Mouse (Mus musculus) myocyte (in vitro differentiated cells): ENCODE data around the gene Gm4981.

Experiments
- CEBPB ChIP-seq: IDR thresholded peaks from 2 replicates; pipeline ENCODE4 v1.6.1; 2011; ENCODE audit warnings: mild to moderate bottlenecking, moderate library complexity; ENCODE audit not compliant: poor library complexity, insufficient read depth, severe bottlenecking
- E2F4 ChIP-seq: IDR thresholded peaks from one replicate; pipeline ENCODE4 v1.6.1; 2011; ENCODE audit warnings: mild to moderate bottlenecking, control low read depth, moderate library complexity; ENCODE audit not compliant: insufficient read depth
- MAX ChIP-seq: IDR thresholded peaks from one replicate; pipeline ENCODE4 v1.6.1; 2011; ENCODE audit warnings: low read depth, mild to moderate bottlenecking, control low read depth
- MYOD1 ChIP-seq, 3 experiments: IDR thresholded peaks; one replicate each; pipeline ENCODE4 v1.6.1; 2011; ENCODE audit warnings: control low read depth in 2 of 3, low read depth in 2 of 3, mild to moderate bottlenecking in 2 of 3, moderate library complexity in 1 of 3; ENCODE audit not compliant: insufficient read length in 2 of 3, control insufficient read depth in 1 of 3
- MYOG ChIP-seq, 3 experiments: IDR thresholded peaks; one replicate each; pipeline ENCODE4 v1.6.1; 2011; ENCODE audit warnings: control low read depth in 2 of 3, low read depth in 2 of 3, mild to moderate bottlenecking in 2 of 3; ENCODE audit not compliant: insufficient read length in 2 of 3, control insufficient read depth in 1 of 3, insufficient read depth in 1 of 3
- POLR2A ChIP-seq: IDR thresholded peaks from one replicate; pipeline ENCODE4 v1.6.1; 2011; ENCODE audit warnings: low read depth, mild to moderate bottlenecking, control low read depth, moderate library complexity; ENCODE audit not compliant: insufficient read length
- POLR2AphosphoS2 ChIP-seq: IDR thresholded peaks from one replicate; pipeline ENCODE4 v1.6.1; 2011; ENCODE audit warnings: low read depth, control low read depth; ENCODE audit not compliant: insufficient read length
- REST ChIP-seq: IDR thresholded peaks from one replicate; pipeline ENCODE4 v1.6.1; 2011; ENCODE audit warnings: mild to moderate bottlenecking, control low read depth, moderate library complexity; ENCODE audit not compliant: insufficient read depth, insufficient read length
- SRF ChIP-seq: IDR thresholded peaks from one replicate; pipeline ENCODE4 v1.6.1; 2011; ENCODE audit warnings: low read depth; ENCODE audit not compliant: control insufficient read depth, insufficient read length
- TCF12 ChIP-seq: IDR thresholded peaks from one replicate; pipeline ENCODE4 v1.6.1; 2011; ENCODE audit warnings: mild to moderate bottlenecking, control low read depth; ENCODE audit not compliant: poor library complexity, insufficient read depth, severe bottlenecking
- USF1 ChIP-seq: IDR thresholded peaks from one replicate; pipeline ENCODE4 v1.6.1; 2011; ENCODE audit warnings: low read depth, mild to moderate bottlenecking, control low read depth, moderate library complexity

- no peak for TF ChIP-seq POLR2A
- no peak for TF ChIP-seq USF1
- no peak for TF ChIP-seq TCF12
- TF ChIP-seq MYOG (IDR thresholded peaks at IDR 0.05; ENCODE audit: control insufficient read depth in 1 of 3, insufficient read depth in 1 of 3, insufficient read length in 2 of 3, low read depth in 2 of 3) = no peak
- no peak for TF ChIP-seq SRF
- TF ChIP-seq CEBPB = no peak
- no peak for TF ChIP-seq MAX
- no peak for TF ChIP-seq MYOD1 (IDR thresholded peaks at IDR 0.05; ENCODE audit: control insufficient read depth in 1 of 3, insufficient read length in 2 of 3, low read depth in 2 of 3)
- no peak for TF ChIP-seq POLR2AphosphoS2
- no peak for TF ChIP-seq E2F4
- TF ChIP-seq REST = no peak
Observed at GRCm38 (mm10) chr10:58215353-58215752, 21.1 kb downstream of the Gm4981 start.
